Mouse (Mus musculus): Measurements from ENCODE around the gene Plppr3.
"Not testable (repeated sequence)": the region's sequence is repeated elsewhere in the genome, so short reads cannot be mapped to it uniquely, and the experiment has no call there.

Plppr3 gene

DNA sequence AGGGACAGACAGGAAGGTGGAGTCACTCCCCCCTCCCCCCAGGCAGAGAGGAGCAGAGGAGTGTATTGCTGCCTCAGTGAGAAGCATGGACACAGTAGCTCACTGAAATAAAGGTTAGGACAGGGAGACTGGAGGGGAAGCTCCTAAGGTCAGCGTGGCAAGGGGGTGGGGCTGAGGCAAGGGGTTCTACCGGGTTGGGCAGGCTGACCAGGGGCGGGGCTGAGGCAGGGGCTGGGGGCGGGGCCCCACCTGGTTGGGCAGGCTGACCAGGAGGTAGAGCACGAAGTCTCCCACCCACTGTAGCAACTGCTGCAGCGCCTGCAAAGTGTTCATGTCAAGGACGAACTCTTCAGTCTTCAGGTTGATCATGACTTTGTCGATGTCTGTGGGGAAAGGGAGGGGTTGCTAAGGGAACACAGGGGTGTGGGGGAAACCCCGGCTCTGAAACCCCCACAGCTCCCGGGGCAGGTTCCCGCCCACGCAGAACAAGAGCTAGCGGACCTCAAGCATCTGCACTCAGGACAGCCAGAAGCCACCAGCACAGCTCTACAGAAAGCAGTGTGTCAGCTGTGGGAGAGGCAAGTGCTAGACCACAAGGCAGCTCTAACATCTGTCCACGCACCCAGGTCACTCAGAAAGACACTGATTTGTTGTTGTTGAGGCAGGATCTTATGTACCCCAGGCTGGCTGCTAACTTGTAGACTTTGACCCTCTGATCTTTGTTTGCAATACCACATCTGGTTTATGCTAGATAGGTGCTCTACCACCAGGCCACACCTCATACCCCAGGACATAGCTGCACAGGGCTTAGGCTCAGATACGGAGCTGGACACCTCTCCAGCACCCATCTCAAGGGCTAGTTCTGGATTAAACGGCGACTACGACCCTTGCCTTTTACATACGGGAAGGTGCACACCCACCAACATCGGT lies 23.1 kb upstream of the Plppr3 start:
- DNase-seq: no peak

DNA sequence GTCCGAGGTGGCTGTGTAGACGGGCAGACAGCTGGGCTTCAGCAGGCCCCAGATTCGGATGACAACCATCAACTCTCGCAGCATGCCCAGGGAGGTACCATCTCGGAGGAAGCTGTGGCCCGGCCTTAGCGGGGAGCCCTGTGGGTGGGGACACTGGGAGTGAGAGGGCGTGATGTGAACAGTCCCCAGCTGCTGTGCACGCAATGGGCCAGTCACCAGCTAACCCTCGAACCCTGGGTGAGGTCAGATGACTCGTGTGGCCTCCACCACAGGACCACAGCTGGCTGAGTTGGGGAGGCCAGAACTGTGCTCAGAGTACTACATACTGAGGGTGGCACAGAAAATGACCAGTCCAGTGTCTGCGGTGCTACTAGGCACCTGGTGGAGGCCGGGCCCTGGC lies 22.4 kb upstream of the Plppr3 start:
- no peak for DNase-seq

DNA sequence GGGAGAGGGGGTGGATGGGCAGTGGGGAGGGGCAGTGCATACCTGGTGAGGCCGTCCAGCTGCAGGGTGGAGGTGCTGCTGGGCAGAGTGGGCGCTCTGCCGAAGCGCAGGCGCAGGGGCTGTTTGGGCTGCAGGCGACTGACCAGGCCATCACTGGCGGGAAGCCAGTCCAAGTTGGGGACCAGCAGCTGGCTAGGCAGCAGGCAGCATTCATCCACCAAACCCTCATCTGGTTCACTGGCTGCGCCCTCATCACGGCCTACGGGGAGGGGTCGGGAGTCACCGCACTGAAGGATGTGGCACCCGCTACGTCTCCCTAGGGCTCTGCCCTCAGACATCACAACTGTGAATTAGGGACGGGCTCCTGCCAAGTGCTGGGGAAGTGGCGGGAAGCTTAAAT lies 21.9 kb upstream of the Plppr3 start:
- no peak for DNase-seq

DNA sequence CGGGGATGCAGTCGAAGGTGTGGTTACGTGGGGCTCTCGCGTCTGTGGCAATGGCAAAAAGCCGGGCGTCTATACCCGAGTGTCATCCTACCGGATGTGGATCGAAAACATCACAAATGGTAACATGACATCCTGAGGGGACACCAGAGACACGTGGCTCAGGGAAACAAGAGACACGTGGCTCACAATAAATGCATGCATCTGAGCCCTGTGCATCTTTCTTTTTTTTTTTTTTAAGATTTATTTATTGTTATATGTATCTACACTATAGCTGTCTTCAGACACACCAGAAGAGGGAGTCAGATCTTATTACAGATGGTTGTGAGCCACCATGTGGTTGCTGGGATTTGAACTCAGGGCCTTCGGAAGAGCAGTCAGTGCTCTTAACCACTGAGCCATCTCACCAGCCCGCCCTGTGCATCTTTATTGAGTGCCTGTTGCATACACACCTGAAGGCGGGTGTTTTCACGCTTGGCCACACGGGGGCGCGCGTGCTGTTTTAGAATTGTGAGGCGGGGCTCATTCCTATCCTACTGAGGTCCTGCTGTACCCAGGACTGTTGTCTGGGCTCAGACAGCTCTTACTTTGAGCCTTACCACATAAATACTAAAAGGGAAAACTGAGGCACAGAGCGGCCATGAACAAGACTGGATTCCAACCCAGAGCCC lies 18.2 kb upstream of the Plppr3 start:
- DNase-seq: peak; percentile 69

DNA sequence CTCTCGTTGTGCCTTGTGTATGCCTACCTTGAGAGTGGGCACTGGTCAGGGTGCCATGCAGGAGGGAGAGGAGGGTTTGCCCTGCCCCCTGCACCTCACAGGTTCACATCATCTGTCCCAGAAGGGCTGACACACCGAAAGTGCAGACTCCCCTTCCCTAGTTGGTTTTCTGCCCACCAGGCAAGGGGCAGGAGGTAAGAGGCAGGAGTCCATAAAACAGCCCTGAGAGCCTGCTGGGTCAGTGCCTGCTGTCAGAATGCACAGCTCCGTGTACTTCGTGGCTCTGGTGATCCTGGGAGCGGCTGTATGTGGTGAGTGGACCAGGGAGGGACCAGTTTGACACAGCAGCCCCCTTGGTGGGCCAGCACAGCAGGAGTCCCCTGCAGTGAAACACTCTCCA lies 16.2 kb upstream of the Plppr3 start, which contains the start of gene Cfd:
Gene Cfd, plus strand, starts transcription at position 184 of the 400 bp plus-strand sequence.
- no peak for DNase-seq

DNA sequence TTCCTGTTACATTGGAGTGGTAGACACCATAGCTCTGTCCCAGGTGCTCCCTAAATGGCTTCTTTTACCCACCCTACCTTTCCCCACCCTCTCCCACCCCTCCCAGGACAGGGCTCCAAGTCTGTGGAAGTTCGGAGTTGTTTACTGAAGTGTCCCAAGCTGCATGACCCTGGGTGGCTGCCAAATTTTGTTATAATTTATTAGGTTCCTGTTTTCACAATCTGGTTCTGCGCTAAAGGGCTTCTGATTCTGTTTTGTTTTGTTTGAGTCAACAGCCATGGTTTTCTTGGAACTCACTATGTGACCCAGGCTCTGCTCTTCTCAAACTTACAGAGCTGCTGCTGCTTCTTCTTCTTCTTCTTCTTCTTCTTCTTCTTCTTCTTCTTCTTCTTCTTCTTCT lies 15.0 kb upstream of the Plppr3 start:
- no peak for DNase-seq

DNA sequence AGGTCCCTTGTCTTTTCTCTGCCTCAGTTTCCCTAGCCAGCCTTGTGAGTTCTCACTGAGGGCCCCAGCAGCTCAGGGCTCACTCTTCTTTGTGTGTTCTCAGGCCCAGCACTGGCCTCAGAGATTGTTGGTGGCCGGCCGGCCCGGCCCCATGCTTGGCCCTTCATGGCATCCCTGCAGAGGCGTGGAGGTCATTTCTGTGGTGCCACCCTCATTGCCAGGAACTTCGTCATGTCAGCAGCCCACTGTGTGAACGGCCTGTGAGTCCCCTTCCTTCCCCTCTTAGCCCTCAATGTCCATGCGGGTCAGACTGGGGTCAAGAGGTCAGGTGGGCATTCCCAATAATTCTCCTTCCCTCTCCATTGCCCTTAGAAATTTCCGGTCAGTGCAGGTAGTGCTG lies 12.2 kb upstream of the Plppr3 start:
- DNase-seq: no peak

DNA sequence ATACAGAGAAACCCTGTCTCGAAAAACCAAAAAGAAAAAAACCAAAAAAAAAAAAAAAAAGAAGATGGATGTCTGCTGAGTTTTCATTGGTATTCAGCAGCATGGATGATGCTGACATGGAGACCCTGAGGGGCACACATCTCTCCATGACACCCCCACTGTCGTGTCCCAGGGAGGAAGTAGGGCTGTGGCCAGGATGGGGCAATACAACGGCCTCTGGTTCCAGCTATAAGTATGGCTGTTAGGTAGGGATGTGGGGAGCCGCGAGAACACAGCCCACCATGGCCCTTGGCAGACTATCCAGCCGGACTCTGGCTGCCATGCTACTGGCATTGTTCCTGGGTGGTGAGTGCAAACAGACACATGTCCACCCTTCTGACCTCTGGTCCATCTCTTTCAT lies 11.6 kb upstream of the Plppr3 start, which contains the start of gene Elane:
Gene Elane, plus strand, starts transcription at position 194 of the 400 bp plus-strand sequence.
- no peak for DNase-seq

DNA sequence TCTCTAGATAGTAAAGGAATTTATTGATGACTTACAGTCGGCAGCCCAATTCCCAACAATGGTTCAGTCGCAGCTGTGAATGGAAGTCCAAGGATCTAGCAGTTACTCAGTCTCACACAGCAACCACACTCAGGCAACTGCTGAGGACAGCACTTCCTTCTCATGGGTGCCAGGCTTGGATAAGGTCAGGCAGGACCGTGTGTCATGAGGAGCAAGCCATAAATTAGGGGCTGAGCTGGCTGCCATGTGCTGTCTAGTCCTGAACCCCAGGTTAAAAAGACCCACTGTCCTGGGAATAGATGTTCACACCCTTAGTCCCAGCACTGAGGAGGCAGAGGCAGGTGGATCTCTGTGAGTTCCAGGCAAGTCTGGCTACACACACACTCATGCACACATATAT lies 10.5 kb upstream of the Plppr3 start:
- not testable (repeated sequence) for DNase-seq

DNA sequence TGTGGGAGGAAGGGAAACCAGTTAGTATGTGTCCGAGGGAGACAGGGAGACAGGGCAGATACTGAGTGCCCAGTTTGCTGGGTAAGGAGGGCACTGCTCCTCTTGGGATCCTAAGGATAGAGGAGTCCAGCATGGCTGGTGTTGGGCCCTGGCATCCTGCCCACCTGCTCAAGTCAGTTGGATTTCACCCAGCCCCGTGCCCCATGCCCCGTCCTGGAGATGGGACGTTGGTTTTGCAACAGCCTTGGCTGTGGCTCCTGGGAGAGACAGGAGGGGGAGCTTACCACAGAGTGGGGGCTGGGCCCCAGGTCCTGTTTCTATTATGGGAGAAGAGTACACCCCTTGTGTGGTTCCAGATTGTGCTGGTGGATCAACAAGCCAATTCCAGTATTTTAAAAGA lies 10.0 kb upstream of the Plppr3 start:
- DNase-seq: no peak

DNA sequence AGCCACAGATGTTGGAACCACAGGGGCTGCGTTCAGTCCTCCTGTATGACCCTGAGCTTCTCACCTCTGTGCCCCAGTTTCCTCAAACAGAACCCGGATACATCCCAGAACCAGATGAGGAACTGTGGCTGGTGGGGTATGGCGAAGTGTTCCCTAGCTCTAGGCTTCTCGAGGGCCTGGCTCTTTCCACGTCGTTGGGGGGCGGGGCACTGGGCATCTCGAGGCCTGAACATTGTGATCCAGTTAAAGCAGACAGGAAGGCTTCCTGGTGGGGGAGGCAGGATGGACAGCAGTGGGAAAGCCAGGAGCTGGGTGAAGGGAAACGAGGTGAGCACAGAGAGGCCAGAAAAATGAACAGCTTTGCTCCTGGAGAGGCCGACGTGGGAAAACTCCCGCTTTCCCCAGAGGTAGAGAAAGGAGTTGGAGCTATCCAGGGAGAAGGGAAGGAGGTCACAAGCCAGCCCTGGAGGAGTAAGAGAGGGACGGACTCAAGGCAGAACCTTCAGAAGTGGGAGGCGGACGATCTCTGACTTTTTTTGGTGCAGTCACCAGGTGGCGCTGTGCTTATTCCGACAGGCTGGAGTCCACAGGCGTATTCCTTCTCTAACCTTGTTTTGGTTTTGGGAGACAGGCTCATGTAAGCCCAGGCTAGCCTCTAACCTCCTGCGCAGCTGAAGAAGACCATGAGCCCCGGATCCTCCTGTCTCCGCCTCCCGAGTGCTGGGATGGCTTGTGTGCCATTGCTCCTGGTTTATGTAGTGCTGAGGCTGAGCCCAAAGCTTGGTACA lies 9.1 kb upstream of the Plppr3 start:
- peak; percentile 77 for DNase-seq

DNA sequence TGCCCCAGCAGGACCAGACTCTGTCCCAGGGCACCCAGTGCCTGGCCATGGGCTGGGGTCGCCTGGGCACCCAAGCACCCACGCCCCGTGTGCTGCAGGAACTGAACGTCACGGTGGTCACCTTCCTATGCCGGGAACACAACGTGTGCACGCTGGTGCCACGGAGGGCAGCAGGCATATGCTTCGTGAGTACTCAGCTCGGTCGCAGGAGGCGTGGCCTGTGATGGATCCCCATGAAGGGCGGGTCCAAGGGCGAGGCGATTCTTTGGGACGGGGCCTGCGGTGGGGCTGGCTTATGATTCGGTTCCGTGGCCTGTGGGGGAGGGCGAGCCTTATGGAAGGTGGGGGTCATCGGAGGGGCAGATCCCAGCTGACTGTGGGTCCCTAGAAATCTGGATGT lies 7.5 kb upstream of the Plppr3 start:
- no peak for DNase-seq

DNA sequence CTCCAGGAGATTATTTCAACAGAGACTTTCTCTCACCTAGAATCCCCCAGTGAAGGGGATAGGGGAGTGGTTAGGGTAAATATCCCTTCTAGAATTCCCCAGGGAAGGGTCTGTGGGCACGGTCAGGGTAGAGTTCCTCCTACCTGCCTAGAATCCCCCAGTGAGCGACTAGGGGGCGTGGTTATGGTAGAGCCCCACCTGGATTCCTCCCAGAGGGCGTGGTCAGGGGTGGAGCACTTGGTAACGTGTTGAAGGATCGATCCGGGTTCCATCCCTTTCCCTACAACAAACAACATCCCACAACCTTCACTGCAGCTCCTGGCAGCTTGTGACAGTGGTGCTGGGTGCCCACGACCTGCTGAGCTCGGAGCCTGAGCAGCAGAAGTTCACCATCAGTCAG lies 6.3 kb upstream of the Plppr3 start:
- no peak for DNase-seq

DNA sequence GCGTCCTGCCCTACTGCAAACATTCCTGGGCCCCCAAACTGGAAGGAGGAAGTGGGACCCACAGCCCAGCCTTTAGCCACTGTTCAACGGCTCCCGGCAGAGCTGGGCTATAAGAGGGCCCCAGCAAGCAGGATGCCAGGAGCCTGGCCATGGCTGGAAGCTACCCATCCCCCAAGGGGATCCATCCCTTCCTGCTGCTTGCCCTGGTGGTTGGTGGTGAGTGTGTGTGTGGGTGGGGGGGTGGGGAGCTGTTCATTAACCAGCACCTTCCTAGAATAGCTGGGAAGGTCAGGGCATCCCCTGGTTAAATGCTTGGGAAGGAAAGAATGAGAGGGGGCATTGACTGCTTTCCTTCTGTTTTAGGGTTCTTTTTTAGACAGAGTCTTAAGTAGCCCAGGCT lies 5.1 kb upstream of the Plppr3 start:
- DNase-seq: no peak

DNA sequence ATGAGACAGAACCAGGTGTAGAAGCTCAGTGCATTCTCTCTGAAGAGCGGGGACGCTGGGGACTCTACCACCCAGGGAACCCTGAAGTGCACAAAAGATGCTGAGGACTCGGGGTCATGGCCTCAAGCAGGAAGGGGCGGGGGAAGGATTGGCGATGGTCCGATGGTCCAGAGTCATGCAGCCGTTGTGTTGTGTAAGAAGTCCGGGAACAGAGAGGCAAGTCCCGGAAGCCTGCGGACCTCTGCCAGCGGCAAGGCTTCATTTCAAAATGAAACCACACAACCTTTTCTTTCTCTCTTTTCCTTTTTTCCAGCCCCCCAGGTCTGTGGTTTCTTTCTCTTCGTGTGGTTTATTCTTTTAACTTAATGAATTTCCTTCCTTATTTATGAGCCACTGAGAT lies 3.3 kb upstream of the Plppr3 start:
- no peak for DNase-seq

DNA sequence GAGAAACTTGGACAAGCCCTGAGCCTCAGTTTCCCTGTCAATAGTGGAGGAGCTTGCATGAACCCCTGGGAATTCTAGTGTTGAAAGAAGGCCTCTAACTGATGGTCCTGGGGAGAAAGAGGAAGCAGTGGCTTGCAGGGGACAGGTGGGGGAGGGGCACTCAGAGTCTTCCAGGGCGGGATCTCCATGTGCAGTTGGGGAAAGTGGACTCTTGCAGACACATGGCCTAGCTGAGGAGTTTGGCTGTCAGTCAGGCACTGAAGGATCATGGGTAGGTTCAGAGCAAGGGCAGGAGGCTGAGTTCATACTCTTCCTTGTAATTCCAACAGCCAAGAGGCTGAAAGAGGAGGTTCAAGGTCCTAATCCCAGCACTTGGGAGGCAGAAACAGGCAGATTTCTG lies 2.7 kb upstream of the Plppr3 start:
- DNase-seq: no peak

DNA sequence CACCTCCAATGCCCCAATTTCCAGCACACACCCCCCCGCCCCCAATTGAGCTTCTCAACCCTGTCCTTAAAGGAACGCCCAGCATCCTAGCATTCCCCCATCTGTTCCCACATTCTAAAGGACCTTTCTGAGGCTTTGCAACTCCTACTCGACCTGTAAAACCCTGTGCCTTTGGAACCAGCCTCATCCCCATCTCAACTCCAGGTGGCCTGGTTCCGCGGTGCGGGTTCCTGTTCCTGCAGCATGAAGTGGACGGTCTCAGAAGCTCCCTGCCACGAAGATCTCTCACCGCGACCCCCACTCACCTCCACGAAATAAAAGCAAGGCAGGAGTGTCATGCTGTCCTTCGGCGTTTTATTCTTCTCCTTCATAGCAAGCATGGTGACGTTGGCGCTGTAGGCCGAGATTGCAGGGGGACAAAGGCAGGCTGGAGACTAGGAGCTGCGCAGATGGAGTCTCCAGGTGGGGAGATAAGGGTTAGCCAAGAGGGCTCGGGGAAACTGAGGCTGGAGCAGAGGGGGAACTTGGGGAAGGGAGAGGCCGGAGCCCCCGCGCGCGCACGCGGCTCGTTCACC lies 632 bp downstream of the Plppr3 start:
- DNase-seq: no peak

DNA sequence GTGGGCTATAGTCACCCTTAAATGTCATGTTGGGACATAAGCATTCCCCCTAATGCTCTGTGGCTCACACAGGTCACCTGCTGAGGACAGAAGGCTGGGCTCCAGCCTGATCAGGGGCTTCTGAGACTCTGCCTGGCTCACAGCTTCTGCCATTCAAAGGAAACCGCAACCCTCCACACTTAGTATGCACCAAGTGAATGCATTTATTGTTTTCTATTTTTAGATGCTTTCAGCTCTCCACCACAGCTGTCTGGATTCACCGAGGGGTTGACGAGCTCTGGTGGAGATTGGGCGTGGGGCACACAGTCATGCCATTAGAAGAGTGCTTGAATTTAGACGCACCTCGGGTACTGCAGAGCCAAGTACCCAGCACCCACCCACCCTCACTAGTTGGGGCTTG lies 1.1 kb downstream of the Plppr3 start:
- no peak for DNase-seq

DNA sequence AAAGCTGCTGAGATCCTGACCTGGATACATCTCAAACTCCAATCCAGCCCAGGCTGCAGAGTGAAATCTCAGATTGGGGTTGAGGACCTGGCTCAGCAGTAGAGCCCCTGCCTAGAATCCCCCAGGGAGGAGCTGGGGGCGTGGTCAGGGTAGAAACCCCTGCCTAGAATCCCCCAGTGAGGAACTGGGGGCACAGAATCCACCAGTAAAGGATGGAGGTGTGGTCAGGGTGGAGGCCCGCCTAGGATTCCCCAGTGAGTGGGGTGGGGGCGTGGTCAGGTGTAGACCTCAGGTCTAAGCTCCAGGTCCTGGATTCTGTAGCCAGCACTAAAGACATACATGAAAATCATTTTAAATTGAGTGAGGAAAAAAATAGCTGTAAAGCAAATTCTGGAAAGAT lies 1.6 kb downstream of the Plppr3 start:
- no peak for DNase-seq

DNA sequence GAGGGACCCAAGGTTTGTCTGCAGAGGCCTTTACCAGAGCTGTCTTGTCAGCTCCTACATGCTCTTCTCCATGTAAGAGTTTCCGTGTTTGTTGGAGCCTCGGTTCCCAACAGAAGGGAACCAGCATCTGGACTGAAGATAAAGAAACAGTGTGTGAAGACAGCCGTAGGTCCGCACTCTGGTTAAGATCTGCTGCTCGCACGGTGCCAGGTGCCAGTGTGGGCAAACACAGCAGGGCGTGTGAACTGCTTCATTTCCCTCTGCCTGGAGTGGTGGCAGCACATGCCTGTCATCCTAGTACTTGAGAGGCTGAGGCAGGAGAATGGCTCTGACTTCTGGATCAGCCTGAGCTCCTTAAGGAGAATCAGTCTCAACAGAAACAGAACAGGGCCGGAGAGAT lies 2.6 kb downstream of the Plppr3 start:
- DNase-seq: no peak

DNA sequence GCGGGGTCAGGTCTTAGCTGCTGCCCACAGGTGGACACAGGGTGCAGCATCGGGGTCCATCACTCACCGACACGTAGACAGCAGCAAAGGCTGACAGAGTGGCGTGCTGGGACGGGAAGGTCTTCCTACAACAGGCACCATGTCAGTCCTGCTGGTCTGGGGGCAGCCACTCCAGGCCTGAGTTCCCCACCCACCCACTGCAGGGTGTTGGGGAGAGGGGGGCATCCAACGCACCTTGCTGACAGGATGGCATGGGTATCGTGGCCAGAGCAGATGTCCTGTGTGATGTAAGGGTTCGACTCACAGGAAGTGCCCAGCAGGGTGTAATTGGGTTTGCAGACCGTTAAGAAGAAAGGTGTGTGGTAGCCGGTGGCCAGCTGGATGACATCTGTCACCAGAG lies 7.8 kb downstream of the Plppr3 start:
- no peak for DNase-seq

DNA sequence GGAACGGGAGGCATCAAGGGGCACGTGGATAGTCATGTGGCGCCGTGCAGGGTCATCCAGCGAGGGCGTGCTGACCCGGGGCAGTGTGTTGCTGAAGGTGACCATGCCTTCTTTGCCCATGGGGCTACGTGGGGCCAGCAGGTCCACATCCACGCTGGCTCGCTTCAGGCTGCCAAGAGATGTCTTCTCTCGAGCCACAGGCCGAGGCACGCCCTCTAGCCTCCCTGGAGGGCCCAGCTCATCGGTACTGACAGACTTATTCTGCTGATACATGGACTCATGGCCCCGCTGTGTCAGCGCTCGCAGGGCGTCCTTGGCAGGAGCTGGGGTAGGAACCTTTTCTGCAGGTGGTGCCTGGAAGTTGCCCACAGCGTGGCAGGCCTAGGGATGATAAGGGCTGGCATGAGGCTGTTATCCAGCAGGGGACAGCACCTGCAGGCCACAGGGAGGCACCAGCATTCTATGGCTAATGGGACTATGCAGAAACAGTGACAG lies 8.6 kb downstream of the Plppr3 start:
- no peak for DNase-seq

DNA sequence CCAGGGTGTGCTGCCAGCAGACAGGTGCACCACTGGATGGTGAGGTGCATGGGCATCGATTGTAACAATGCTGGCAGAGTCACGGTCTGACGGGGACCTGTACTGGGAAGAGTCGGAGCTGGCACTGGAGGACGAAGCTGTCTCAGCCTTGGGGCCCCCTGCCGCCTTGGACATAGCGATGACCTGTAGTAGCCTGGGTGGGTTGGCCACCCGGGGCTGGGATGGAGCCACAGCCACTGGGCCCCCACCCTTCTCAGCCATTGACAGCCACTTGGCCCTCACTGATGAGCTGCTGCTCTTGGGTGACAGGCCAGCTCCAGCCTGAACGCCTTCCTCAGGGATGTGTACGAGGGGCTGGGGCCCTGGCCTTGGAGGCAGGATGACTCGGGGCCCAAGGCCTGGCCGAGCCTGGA lies 9.2 kb downstream of the Plppr3 start:
- no peak for DNase-seq
